ENCODE assay signal across 9 mouse cellular contexts in the genomic region with DNA sequence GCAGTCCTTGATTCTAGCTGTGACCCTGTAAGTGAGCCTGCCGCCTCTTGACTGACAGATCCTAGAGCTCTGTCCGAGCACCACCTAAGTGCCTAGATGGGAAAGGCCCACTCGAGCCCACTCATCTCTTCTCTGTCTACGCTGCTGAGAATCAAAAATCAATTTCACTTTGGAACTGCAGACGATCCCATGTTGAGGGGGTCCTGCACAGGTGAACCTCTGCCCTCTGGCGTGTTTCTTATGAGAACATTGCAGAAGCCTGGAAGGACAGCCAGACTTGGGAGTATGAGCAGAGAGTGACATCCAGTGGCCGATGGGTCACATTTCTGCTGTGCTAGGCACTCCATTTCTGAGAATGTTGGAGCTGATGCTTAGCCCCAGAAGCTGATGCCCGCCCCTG. TPM values are rescaled to one million over a fixed set of nuclear protein-coding genes. Genes with fewer than 3 reads are reported as not detected.
DNase-seq lines count a peak whose midpoint lies in the region; ATAC-seq and TF ChIP-seq lines count a peak whose summit lies in the region.
"Had no signal": no experiment of that assay in that cellular context is flagged by ENCODE, and none has a peak within 500 bp of the region (broad histone marks: within the 10 kb centered on the region; RNA-seq: fewer than 3 reads in every experiment).

No protein-coding gene starts in this region.

- H3K79me2 ChIP-seq in macrophage (ENCODE audit: inconsistent target): no peaks in the 10 kb centered on the region

- WGBS in heart, embryonic 13.5 days: 41% methylated on average over 8 of the region's 8 CpGs
- 9% methylated on average over 8 of the region's 8 CpGs for WGBS in macrophage (ENCODE audit: missing documents)
- 35% methylated on average over 8 of the region's 8 CpGs for WGBS in small intestine, adult 2 months

- H3K9ac ChIP-seq in heart, embryonic 13.5 days: no peak overlapping the region

- TF ChIP-seq POLR2A in small intestine, adult 2 months (IDR thresholded peaks at IDR 0.05; ENCODE audit: low read depth, low read length): no peak

- H3K36me3 ChIP-seq in heart, embryonic 13.5 days: no peaks in the 10 kb centered on the region
- H3K36me3 ChIP-seq in macrophage (ENCODE audit: inconsistent target): no peaks in the 10 kb centered on the region
- H3K36me3 ChIP-seq in small intestine, adult 2 months (ENCODE audit: control insufficient read depth, insufficient read depth, low read length): no peaks in the 10 kb centered on the region

- peak; percentile 35 to 67 for DNase-seq in adrenal gland, adult (ENCODE audit: inconsistent age in 2 of 2, low spot score in 1 of 2)
- no peak for DNase-seq in adrenal gland, adult 8-10 months
- peak; percentile 66 for DNase-seq in ES-CJ7 (ENCODE audit: low read depth, low spot score)
- peak; percentile 72 for DNase-seq in embryo, embryonic 10 days (ENCODE audit: low spot score)
- peak in 1 of 2 experiments; percentile 25 for DNase-seq in layer of hippocampus, adult 2 months (ENCODE audit: low spot score in 2 of 2)

- ATAC-seq in heart, embryonic 13.5 days (ENCODE audit: extremely low read depth, insufficient number of reproducible peaks, low FRiP score, low TSS enrichment): no peak

- H3K4me3 ChIP-seq in heart, embryonic 13.5 days: no peak overlapping the region
- no peak overlapping the region for H3K4me3 ChIP-seq in layer of hippocampus, adult 2 months
- no peak overlapping the region for H3K4me3 ChIP-seq in macrophage (ENCODE audit: inconsistent target)
- no peak overlapping the region for H3K4me3 ChIP-seq in small intestine, adult 2 months (ENCODE audit: low read depth, low read length)

- peak; percentile 71 for TF ChIP-seq CTCF in layer of hippocampus, adult 2 months (conservative IDR thresholded peaks at IDR 0.05)
- peak; percentile 76; the same call in 1 of the 2 replicates for TF ChIP-seq CTCF in small intestine, adult 2 months (IDR thresholded peaks at IDR 0.05; ENCODE audit: extremely low read depth, insufficient read length, insufficient replicate concordance, low read depth, low read length)

- H3K27ac ChIP-seq in heart, embryonic 13.5 days (replicated peaks): no peak overlapping the region
- no peak overlapping the region for H3K27ac ChIP-seq in layer of hippocampus, adult 2 months
- H3K27ac ChIP-seq in macrophage: peak overlapping the region; percentile 89
- H3K27ac ChIP-seq in small intestine, adult 2 months (ENCODE audit: insufficient read depth, low read depth, low read length): no peak overlapping the region

- H3K27me3 ChIP-seq in heart, embryonic 13.5 days (replicated peaks): no peaks in the 10 kb centered on the region
- no peaks in the 10 kb centered on the region for H3K27me3 ChIP-seq in small intestine, adult 2 months (ENCODE audit: control insufficient read depth, insufficient read depth, low read length)

- H3K4me2 ChIP-seq in heart, embryonic 13.5 days: peak overlapping the region; percentile 38; the same call in 1 of the 2 replicates

- peaks cover 13% of the 10 kb centered on the region for H3K4me1 ChIP-seq in heart, embryonic 13.5 days
- peaks cover 2% of the 10 kb centered on the region; the same call in 1 of the 2 replicates for H3K4me1 ChIP-seq in small intestine, adult 2 months (ENCODE audit: control insufficient read depth, insufficient read depth, insufficient read length, low read length)

- no peaks in the 10 kb centered on the region for H3K9me3 ChIP-seq in heart, embryonic 13.5 days

RNA-seq across cellular contexts. Expression of a gene that starts 19.4 kb away (rescaled TPM):
- total RNA-seq in adrenal gland, adult 8-10 months (2022): 1 to 10 TPM; 3.2 to 7.0 (median 5.5) TPM
- 0.06 TPM in 1 of 2 replicates, not detected in the other for polyA plus RNA-seq in heart, embryonic 13.5 days (2015; fragmentation: Nextera tagmentation; extraction: Ambion mirVana)
- not detected for total RNA-seq in layer of hippocampus, adult 2 months (2021)
- not detected for total RNA-seq in macrophage (2018; cell fraction: chromatin; rRNA removed)
- not detected for total RNA-seq in macrophage (2018; cell fraction: cytosol; rRNA removed)
- not detected for total RNA-seq in macrophage (2018; cell fraction: nucleus; rRNA removed)
- not detected in 3 replicates for polyA plus RNA-seq in macrophage (2018)
- not detected in 2 replicates for polyA plus RNA-seq in small intestine, adult 2 months (2012; rRNA removed)
- total RNA-seq: layer of hippocampus, postnatal 25 days had no signal
